Mouse (Mus musculus): ENCODE data around the gene Capzb.

The Capzb gene

GRCm38 (mm10) chr4:139234261-139234660 is 41.6 kb downstream of the Capzb start:
- no peak for DNase-seq (ENCODE audit: low spot score)

GRCm38 (mm10) chr4:139235556-139235955 is 42.9 kb downstream of the Capzb start:
- DNase-seq (ENCODE audit: low spot score): no peak

GRCm38 (mm10) chr4:139238612-139239011 is 45.9 kb downstream of the Capzb start:
- DNase-seq (ENCODE audit: low spot score): no peak

GRCm38 (mm10) chr4:139240334-139240733 is 47.6 kb downstream of the Capzb start:
- DNase-seq (ENCODE audit: low spot score): no peak

GRCm38 (mm10) chr4:139241678-139242606 is 49.2 kb downstream of the Capzb start:
- no peak for DNase-seq (ENCODE audit: low spot score)

GRCm38 (mm10) chr4:139242607-139242955 is 49.9 kb downstream of the Capzb start:
- DNase-seq (ENCODE audit: low spot score): no peak

- no peak for DNase-seq (ENCODE audit: low spot score)
Observed at GRCm38 (mm10) chr4:139244176-139244575, 51.5 kb downstream of the Capzb start.

GRCm38 (mm10) chr4:139244766-139245165 is 52.1 kb downstream of the Capzb start:
- no peak for DNase-seq (ENCODE audit: low spot score)

GRCm38 (mm10) chr4:139245534-139245933 is 52.8 kb downstream of the Capzb start:
- DNase-seq (ENCODE audit: low spot score): no peak

GRCm38 (mm10) chr4:139246130-139246877 is 53.6 kb downstream of the Capzb start:
- no peak for DNase-seq (ENCODE audit: low spot score)

GRCm38 (mm10) chr4:139247966-139248365 is 55.3 kb downstream of the Capzb start:
- no peak for DNase-seq (ENCODE audit: low spot score)

- no peak for DNase-seq (ENCODE audit: low spot score)
Observed at GRCm38 (mm10) chr4:139248736-139249135, 56.0 kb downstream of the Capzb start.

GRCm38 (mm10) chr4:139250043-139250442 is 57.3 kb downstream of the Capzb start:
- peak; percentile 57 for DNase-seq (ENCODE audit: low spot score)

- DNase-seq (ENCODE audit: low spot score): no peak
Observed at GRCm38 (mm10) chr4:139250886-139251285, 58.2 kb downstream of the Capzb start.

GRCm38 (mm10) chr4:139252051-139252760 is 59.5 kb downstream of the Capzb start:
- peak; percentile 70 for DNase-seq (ENCODE audit: low spot score)

GRCm38 (mm10) chr4:139253206-139253605 is 60.5 kb downstream of the Capzb start:
- DNase-seq (ENCODE audit: low spot score): no peak

GRCm38 (mm10) chr4:139256146-139256545 is 63.4 kb downstream of the Capzb start:
- DNase-seq (ENCODE audit: low spot score): no peak

- DNase-seq (ENCODE audit: low spot score): no peak
Observed at GRCm38 (mm10) chr4:139256708-139257107, 64.0 kb downstream of the Capzb start.

GRCm38 (mm10) chr4:139258621-139259301 is 66.1 kb downstream of the Capzb start:
- DNase-seq (ENCODE audit: low spot score): no peak

- DNase-seq (ENCODE audit: low spot score): no peak
Observed at GRCm38 (mm10) chr4:139259302-139259871, 66.7 kb downstream of the Capzb start.

GRCm38 (mm10) chr4:139262981-139263380 is 70.3 kb downstream of the Capzb start:
- DNase-seq (ENCODE audit: low spot score): no peak

Data from yolk sac, embryonic 10.5 days (tissue).